Mouse (Mus musculus) G1E (cell line): Measurements from ENCODE around the gene Scgb3a1.

ENCODE experiments used
- CTCF ChIP-seq: IDR thresholded peaks from 2 replicates; pipeline ENCODE4 v1.5.1; 2012; ENCODE audit warnings: low read depth, low read length, inconsistent platforms, mixed read lengths
- GATA2 ChIP-seq: IDR thresholded peaks from 2 replicates; pipeline ENCODE4 v1.6.1; 2012; ENCODE audit warnings: low read depth, low read length, inconsistent platforms, borderline replicate concordance
- POLR2AphosphoS5 ChIP-seq: IDR thresholded peaks from 2 replicates; pipeline ENCODE4 v1.6.1; 2012; ENCODE audit warnings: low read depth, low read length, inconsistent platforms; ENCODE audit not compliant: insufficient replicate concordance

DNA sequence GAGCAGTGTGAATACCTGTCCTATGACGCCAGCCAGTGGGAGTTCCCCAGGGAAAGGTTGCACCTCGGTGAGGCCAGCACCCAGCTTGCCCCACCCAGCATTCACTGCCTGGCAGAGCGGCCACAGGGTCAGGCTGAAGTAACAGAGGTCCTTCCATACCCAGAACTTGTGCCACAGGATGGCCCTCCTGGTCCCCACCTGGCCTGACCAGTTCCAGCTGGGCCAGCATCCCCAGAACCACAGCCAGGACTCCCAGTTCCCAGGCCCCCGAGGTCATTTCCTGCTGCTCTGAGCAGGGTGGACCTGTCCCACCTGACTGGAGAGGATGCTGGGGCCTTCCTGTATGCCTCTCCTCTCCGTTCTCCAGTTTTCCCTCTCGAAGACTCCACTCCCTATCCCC is 27.7 kb upstream of the Scgb3a1 start:
- TF ChIP-seq CTCF (no peak), POLR2AphosphoS5 (no peak), GATA2 (no peak)
